15 mouse cellular contexts compared by ENCODE assay signal in the genomic region with DNA sequence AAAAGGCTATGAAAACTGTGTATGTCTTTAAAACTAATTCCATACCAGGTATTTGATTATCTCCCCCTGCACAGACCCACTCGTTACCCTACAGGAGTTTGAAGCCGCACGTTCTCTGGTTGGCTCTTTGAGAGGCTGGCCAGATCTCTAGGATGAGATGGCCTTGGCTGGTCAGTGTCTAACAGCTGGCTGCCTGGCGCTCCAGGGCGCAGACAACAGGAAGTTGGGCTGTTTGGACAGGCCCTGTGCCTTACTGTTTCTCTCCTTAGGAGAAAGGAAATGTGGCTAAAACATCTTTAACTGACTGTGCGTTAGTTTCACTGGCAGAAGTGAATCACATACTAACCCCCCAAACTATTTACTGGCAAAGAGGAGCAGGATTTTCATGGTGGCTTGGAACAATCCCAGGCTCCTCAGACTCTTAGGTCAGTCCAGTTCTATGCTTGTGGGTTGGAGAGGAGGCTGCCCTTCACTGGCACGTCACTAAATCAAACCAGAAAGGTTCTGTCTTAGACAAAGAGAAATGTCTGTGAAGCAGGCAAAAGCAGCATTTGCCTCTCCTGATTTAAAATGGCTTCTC.
DNase-seq lines count a peak whose midpoint lies in the region; ATAC-seq lines count a peak whose summit lies in the region.
"Had no signal": no experiment of that assay in that cellular context is flagged by ENCODE, and none has a peak within 500 bp of the region (broad histone marks: within the 10 kb centered on the region; RNA-seq: fewer than 3 reads in every experiment).

No protein-coding gene starts in this region.

- no peak for ATAC-seq in erythroid progenitor cell, adult 5-6 weeks (replicated peaks; ENCODE audit: low FRiP score, poor library complexity, severe bottlenecking)
- ATAC-seq: forebrain, embryonic 16.5 days; Patski had no signal

- DNase-seq in adrenal gland, adult 2 months: peak; percentile 24
- DNase-seq in adrenal gland, adult (ENCODE audit: inconsistent age in 2 of 2, low spot score in 1 of 2): no peak
- DNase-seq in kidney, postnatal 10 days: peak; percentile 47
- no peak for DNase-seq in kidney, adult 11 months
- DNase-seq in ovary, adult 18-20 months (ENCODE audit: low spot score): peak; percentile 12
- DNase-seq in ovary, postnatal 10 days (ENCODE audit: low spot score): no peak
- DNase-seq in natural killer cell, adult 2 months (ENCODE audit: low spot score in 2 of 2): no peak
- DNase-seq: cerebellum, adult 8-10 months; layer of hippocampus, adult 9-11 months; lung, adult 18-20 months; spleen, adult 18-20 months; thymus, postnatal 14 days had no signal

Comparison
In these comparisons a context has a peak if more than half of its experiments do, and no peak if none do; other contexts are left out.
1. DNase-seq: peak in adrenal gland, adult 2 months (single experiment), kidney, postnatal 10 days (single experiment) and ovary, adult 18-20 months (single experiment); none in adrenal gland, adult (0 of 2), kidney, adult 11 months (single experiment), ovary, postnatal 10 days (single experiment) and natural killer cell, adult 2 months (0 of 2).